Mouse (Mus musculus) A20 (cell line): ENCODE data around the gene Pcgf2.
A peak's percentile ranks its signal among the peaks of the same experiment; 100 is the strongest.

Experiments
- DNase-seq: peaks from one replicate; pipeline ENCODE4 v3.0.0-alpha.2; 2011; ENCODE audit warnings: low read depth, low spot score

Gene Pcgf2

GRCm38 (mm10) chr11:97695712-97696401 is 4.4 kb downstream of the Pcgf2 start:
- no peak for DNase-seq

- DNase-seq: no peak
Observed at GRCm38 (mm10) chr11:97694921-97695711, 5.2 kb downstream of the Pcgf2 start.

GRCm38 (mm10) chr11:97694435-97694834 is 5.9 kb downstream of the Pcgf2 start:
- DNase-seq: no peak

- DNase-seq: peak; percentile 50
Observed at GRCm38 (mm10) chr11:97689861-97690260, 10.4 kb downstream of the Pcgf2 start.

- DNase-seq: no peak
Observed at GRCm38 (mm10) chr11:97687061-97687460, 13.2 kb downstream of the Pcgf2 start.

GRCm38 (mm10) chr11:97686322-97686908 is 13.9 kb downstream of the Pcgf2 start:
- no peak for DNase-seq

GRCm38 (mm10) chr11:97685613-97686321 is 14.5 kb downstream of the Pcgf2 start, which contains the start of gene Cisd3:
Gene Cisd3, plus strand, starts transcription at chr11:97685826.
- peak; percentile 95 for DNase-seq

- no peak for DNase-seq
Observed at GRCm38 (mm10) chr11:97684766-97685165, 15.5 kb downstream of the Pcgf2 start.

GRCm38 (mm10) chr11:97684063-97684680 is 16.1 kb downstream of the Pcgf2 start:
- DNase-seq: peak; percentile 79

GRCm38 (mm10) chr11:97682504-97683055 is 17.7 kb downstream of the Pcgf2 start:
- DNase-seq: no peak

- DNase-seq: no peak
Observed at GRCm38 (mm10) chr11:97680430-97680829, 19.9 kb downstream of the Pcgf2 start.

- DNase-seq: no peak
Observed at GRCm38 (mm10) chr11:97678301-97678700, 22.0 kb downstream of the Pcgf2 start.

- no peak for DNase-seq
Observed at GRCm38 (mm10) chr11:97677842-97678241, 22.5 kb downstream of the Pcgf2 start.

- no peak for DNase-seq
Observed at GRCm38 (mm10) chr11:97677381-97677780, 22.9 kb downstream of the Pcgf2 start.

- no peak for DNase-seq
Observed at GRCm38 (mm10) chr11:97676050-97676754, 24.1 kb downstream of the Pcgf2 start.

GRCm38 (mm10) chr11:97673148-97673547 is 27.1 kb downstream of the Pcgf2 start:
- no peak for DNase-seq

GRCm38 (mm10) chr11:97671177-97671527 is 29.1 kb downstream of the Pcgf2 start:
- DNase-seq: no peak

GRCm38 (mm10) chr11:97670234-97671176 is 29.8 kb downstream of the Pcgf2 start:
- no peak for DNase-seq

GRCm38 (mm10) chr11:97669829-97670228 is 30.5 kb downstream of the Pcgf2 start:
- DNase-seq: no peak
